Mouse (Mus musculus) heart, adult 2 months (tissue): Measurements from ENCODE around the gene Pde9a. TPM values are rescaled to one million over a fixed set of nuclear protein-coding genes. Genes with fewer than 3 reads are reported as not detected.
A peak's percentile ranks its signal among the peaks of the same experiment; 100 is the strongest.

Experiments
- DNase-seq, 2 experiments: peaks; one replicate each; pipeline ENCODE4 v3.0.0; 2021
- H3K27ac ChIP-seq: fragments of 200-600 bp; 2 replicates; pipeline ENCODE4 v1.8.1; 2022
- H3K27me3 ChIP-seq: fragments of 200-500 bp; 2 replicates; pipeline ENCODE4 v1.6.1; 2012; ENCODE audit warnings: mild to moderate bottlenecking, low read length, inconsistent platforms, mixed read lengths; ENCODE audit not compliant: control insufficient read depth, insufficient read depth
- H3K36me3 ChIP-seq: fragments of 200-500 bp; 2 replicates; pipeline ENCODE4 v1.6.1; 2012; ENCODE audit warnings: low read length, inconsistent platforms; ENCODE audit not compliant: control insufficient read depth, insufficient read depth
- H3K4me1 ChIP-seq: fragments of 200-500 bp; 2 replicates; pipeline ENCODE4 v1.6.1; 2011; ENCODE audit warnings: low read length; ENCODE audit not compliant: control insufficient read depth, insufficient read depth
- H3K4me3 ChIP-seq: fragments of 200-600 bp; 2 replicates; pipeline ENCODE4 v1.8.1; 2022
- H3K79me2 ChIP-seq: fragments of 200-500 bp; replicated peaks from 2 replicates; pipeline ENCODE4 v1.6.1; 2012; ENCODE audit warnings: mild to moderate bottlenecking, inconsistent platforms, low read length, moderate library complexity, mixed read lengths; ENCODE audit not compliant: control insufficient read depth, insufficient read depth
- H3K9ac ChIP-seq: fragments of 200-500 bp; 2 replicates; pipeline ENCODE4 v1.6.1; 2012; ENCODE audit warnings: low read depth, mild to moderate bottlenecking, control low read depth, inconsistent platforms, low read length, mixed read lengths
- CTCF ChIP-seq: fragments of 200-600 bp; IDR thresholded peaks from 2 replicates; pipeline ENCODE4 v1.8.1; 2022; ENCODE audit warnings: antibody characterized with exemption, mild to moderate bottlenecking, moderate library complexity
- EP300 ChIP-seq: fragments of 200-500 bp; IDR thresholded peaks from 2 replicates; pipeline ENCODE4 v1.6.1; 2011; ENCODE audit warnings: low read depth, low read length, control low read depth; ENCODE audit not compliant: insufficient read depth
- POLR2A ChIP-seq: fragments of 200-500 bp; IDR thresholded peaks from 2 replicates; pipeline ENCODE4 v1.6.1; 2011; ENCODE audit warnings: mild to moderate bottlenecking, low read depth, low read length, control low read depth; ENCODE audit not compliant: insufficient read depth
- WGBS: fragments of 180-500 bp; shearing (Covaris S2); methylation state at CpG from one replicate; pipeline ENCODE4 v1.1.7; 2018; 5-methylcytosine and 5-hydroxymethylcytosine counted together
- intact Hi-C: fragments of 180-260 bp; cut with DNase I; formaldehyde crosslinking; loops from one replicate; pipeline ENCODE4 v1.15.1; 2025
- polyA plus RNA-seq: library from polyadenylated mRNA; depleted of rRNA; stranded (reverse); fragments of >200 nt; gene quantifications from 2 replicates; pipeline ENCODE4 v1.2.3, GENCODE M21; 2012
- total RNA-seq, 2 experiments: library from RNA; stranded (reverse); gene quantifications; 2 replicates each; pipeline ENCODE4 v1.2.3; 2021

The Pde9a gene
- total and polyA plus RNA-seq, 3 experiments: 3.2 to 10.4 (median 4.0) TPM

DNA sequence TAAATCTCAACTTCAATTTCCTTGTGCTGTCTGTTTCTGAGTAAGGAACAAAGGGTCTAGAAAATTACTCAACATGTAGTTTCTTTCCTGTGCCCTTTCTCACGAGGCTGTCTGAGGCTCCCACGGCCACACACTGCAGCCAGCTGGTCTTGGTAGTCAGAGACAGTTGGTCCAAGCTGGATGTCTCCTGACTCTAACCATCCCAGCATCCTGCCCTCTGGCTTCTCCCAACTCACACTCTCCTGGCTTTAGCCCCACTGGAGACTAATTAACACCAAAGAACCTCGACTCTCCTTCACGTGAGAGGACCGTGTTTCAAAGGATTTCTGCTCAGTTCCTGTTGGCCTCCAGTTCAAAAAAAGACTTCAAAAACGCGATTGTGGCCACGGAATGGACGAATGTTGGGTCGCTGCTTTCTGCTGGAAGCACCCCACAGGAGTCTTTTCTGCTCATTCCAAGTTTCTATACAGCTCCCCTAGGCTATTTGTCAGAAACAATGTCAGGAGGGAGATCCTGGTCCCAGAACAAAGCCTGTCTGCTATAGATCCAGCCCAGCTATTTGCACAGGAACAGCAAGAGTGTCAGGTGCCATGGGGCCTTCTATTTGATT is 23.8 kb downstream of the Pde9a start:
- H3K9ac ChIP-seq: no peak overlapping the region
- no peaks in the 10 kb centered on the region for H3K79me2 ChIP-seq
- no peaks in the 10 kb centered on the region for H3K27me3 ChIP-seq
- H3K4me1 ChIP-seq: no peaks in the 10 kb centered on the region; the same call in none of the 2 replicates
- intact Hi-C loops: no loop called here
- DNase-seq: no peak
- H3K27ac ChIP-seq: no peak overlapping the region
- 55% methylated on average over 10 of the region's 10 CpGs for WGBS
- H3K4me3 ChIP-seq: no peak overlapping the region
- no peaks in the 10 kb centered on the region for H3K36me3 ChIP-seq
- TF ChIP-seq CTCF: no peak
- no peak for TF ChIP-seq POLR2A
- TF ChIP-seq EP300: no peak

DNA sequence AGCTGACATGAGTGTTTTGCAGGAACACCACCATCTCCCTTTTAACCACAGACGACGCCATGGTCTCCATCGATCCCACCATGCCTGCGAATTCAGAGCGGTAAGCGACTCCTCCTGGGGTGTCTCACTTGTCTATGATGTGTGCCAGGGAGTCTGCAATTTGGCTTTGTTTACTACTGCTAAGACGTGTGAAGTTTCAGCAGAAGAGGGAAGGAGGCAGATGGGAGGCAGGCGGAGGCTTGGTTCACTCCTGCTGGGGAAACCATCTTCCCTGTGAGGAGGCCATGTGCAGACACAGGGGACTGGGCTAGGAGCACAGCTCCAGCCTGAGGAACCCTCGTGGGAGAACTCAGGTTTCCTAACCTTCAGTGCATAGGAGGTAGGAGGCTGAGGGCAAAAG is 29.2 kb downstream of the Pde9a start:
- Histone ChIP-seq H3K36me3 (no peaks in the 10 kb centered on the region), H3K27ac (no peak overlapping the region), H3K9ac (no peak overlapping the region), H3K4me1 (peaks cover 6% of the 10 kb centered on the region), H3K27me3 (no peaks in the 10 kb centered on the region), H3K79me2 (no peaks in the 10 kb centered on the region), H3K4me3 (no peak overlapping the region)
- no peak for DNase-seq
- TF ChIP-seq POLR2A: no peak
- TF ChIP-seq EP300: no peak
- TF ChIP-seq CTCF: no peak
- 79% methylated on average over 9 of the region's 9 CpGs for WGBS
- intact Hi-C loops: no loop called here

DNA sequence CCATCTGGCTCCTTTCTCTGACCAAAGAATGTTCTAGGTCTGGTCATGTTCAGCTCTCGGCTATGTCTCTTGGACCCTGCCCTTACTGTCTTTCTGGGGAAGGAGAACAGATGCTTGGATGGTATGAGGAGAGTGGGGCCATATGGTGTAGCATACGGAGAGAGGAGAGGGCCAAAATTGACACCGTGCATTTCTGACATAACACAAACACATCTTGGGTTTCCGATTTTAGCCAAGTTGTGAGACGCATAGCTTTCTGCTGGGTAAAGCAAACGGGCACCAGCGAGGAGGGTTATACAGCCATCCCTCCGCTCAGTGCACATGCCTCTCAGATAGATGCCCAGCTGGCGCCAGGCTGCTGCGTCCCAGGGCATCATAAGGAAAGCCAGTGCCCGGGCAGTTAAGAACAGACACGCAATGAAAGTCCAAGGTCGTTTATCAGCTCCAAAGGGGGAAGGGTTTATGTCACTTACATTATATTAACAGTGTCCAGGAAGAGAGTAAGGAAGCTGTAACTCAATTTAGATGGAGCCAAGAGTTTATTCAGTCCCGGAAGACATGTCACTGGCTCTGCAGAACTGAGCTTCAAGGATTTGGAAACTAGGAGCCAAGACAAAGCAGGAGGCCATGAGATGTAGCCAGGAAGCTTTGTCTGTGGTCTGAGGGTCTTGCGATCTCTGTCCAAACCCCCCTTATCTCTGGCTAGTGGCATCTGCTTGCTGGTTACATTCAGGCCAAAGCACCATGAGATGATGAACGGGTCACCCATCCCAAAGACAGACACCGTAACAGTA is 33.0 kb downstream of the Pde9a start:
- peaks cover 6% of the 10 kb centered on the region for H3K4me1 ChIP-seq
- intact Hi-C loops: no loop called here
- H3K9ac ChIP-seq: no peak overlapping the region
- DNase-seq: no peak
- 67% methylated on average over 17 of the region's 17 CpGs for WGBS
- H3K27me3 ChIP-seq: no peaks in the 10 kb centered on the region
- H3K27ac ChIP-seq: no peak overlapping the region
- TF ChIP-seq POLR2A: no peak
- no peak for TF ChIP-seq CTCF
- TF ChIP-seq EP300: no peak
- H3K36me3 ChIP-seq: no peaks in the 10 kb centered on the region
- H3K4me3 ChIP-seq: no peak overlapping the region
- H3K79me2 ChIP-seq: no peaks in the 10 kb centered on the region

DNA sequence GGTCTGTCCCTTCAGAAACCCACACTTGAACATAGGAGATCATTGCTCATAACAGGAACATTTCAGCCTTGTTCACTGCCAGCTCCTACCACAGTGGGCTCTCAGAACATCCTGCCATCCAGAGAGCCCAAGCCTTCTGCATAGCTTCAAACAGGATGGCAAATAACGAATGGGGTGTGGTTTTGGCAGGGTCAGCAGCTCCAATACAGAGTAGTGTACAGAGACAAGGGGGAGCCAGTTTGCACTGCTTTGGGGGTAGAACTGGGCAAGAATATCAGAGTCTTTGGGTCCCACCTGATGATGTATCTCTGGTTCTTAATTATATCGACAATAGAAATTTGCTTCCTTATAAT is 33.6 kb downstream of the Pde9a start:
- Histone ChIP-seq H3K27me3 (no peaks in the 10 kb centered on the region), H3K79me2 (no peaks in the 10 kb centered on the region), H3K4me3 (no peak overlapping the region), H3K36me3 (no peaks in the 10 kb centered on the region), H3K27ac (no peak overlapping the region), H3K9ac (no peak overlapping the region), H3K4me1 (peaks cover 6% of the 10 kb centered on the region)
- intact Hi-C loops: no loop called here
- no peak for TF ChIP-seq EP300
- TF ChIP-seq CTCF: no peak
- no peak for TF ChIP-seq POLR2A
- DNase-seq: no peak
- 31% methylated on average over 2 of the region's 2 CpGs for WGBS

DNA sequence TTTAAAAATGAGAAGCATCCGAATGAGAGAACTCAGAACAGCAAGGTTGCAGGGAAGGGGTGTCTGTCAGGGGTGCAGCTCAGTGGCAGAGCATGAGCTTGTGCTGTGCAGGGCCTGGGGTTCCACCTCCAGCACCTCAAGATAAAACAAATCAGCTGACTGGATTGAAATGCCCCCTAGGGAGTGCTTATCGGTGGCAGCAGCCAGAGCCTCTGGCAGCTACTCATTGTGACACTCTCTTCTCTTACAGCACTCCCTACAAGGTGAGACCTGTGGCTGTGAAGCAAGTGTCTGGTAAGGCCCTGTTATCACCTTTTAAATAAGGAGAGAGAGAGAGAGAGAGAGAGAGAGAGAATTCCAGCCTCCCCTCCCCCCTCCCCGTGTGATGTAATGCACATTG is 34.0 kb downstream of the Pde9a start:
- no peak overlapping the region for H3K27ac ChIP-seq

DNA sequence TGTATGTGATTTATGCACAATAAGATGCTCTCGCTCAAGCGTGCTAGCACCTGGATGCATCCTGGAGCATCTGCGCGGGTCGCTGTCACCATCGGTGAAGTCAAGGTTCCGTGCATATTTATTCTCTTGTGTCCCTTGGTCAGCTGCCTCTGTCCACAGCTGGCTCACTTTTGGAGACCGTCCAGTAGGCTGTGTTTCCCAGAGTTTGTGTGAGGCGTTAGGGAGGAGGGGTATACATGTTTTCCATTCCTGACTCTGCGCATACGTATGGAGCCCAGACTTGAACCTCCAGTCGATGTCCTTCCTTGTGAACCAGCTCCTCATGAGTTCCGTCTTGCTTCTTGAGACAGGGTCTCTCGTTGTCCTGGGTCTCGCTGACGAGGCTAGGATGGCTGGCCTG is 34.6 kb downstream of the Pde9a start:
- DNase-seq: no peak
- WGBS: 74% methylated on average over 16 of the region's 16 CpGs
- no peak overlapping the region for H3K27ac ChIP-seq

More for the DNA sequence above, 34.0 kb downstream of the Pde9a start:
- DNase-seq: peak in 1 of 2 experiments; percentile 48
- Histone ChIP-seq H3K4me1 (peaks cover 6% of the 10 kb centered on the region), H3K36me3 (no peaks in the 10 kb centered on the region), H3K79me2 (no peaks in the 10 kb centered on the region), H3K9ac (no peak overlapping the region), H3K4me3 (no peak overlapping the region), H3K27me3 (no peaks in the 10 kb centered on the region)
- intact Hi-C loops: loop anchor here (5.0 kb wide), 2 partner anchors 33 to 37 kb away; partner anchors contain the start of gene Pde9a
- TF ChIP-seq CTCF: no peak
- no peak for TF ChIP-seq POLR2A
- no peak for TF ChIP-seq EP300
- WGBS: 43% methylated on average over 3 of the region's 3 CpGs

More for the DNA sequence above, 34.6 kb downstream of the Pde9a start:
- no peaks in the 10 kb centered on the region for H3K36me3 ChIP-seq
- H3K9ac ChIP-seq: no peak overlapping the region
- intact Hi-C loops: loop anchor here (5.0 kb wide), 2 partner anchors 33 to 37 kb away; partner anchors contain the start of gene Pde9a
- no peaks in the 10 kb centered on the region for H3K27me3 ChIP-seq
- H3K4me3 ChIP-seq: no peak overlapping the region
- no peaks in the 10 kb centered on the region for H3K79me2 ChIP-seq
- TF ChIP-seq CTCF (no peak), EP300 (no peak), POLR2A (no peak)
- peaks cover 9% of the 10 kb centered on the region for H3K4me1 ChIP-seq
